Mouse (Mus musculus): ENCODE results near the gene Gm11733. TPM values are rescaled to one million over a fixed set of nuclear protein-coding genes. Genes with fewer than 3 reads are reported as not detected.

The Gm11733 gene
- total RNA-seq, 2 experiments from 2014 or later = not detected

DNA sequence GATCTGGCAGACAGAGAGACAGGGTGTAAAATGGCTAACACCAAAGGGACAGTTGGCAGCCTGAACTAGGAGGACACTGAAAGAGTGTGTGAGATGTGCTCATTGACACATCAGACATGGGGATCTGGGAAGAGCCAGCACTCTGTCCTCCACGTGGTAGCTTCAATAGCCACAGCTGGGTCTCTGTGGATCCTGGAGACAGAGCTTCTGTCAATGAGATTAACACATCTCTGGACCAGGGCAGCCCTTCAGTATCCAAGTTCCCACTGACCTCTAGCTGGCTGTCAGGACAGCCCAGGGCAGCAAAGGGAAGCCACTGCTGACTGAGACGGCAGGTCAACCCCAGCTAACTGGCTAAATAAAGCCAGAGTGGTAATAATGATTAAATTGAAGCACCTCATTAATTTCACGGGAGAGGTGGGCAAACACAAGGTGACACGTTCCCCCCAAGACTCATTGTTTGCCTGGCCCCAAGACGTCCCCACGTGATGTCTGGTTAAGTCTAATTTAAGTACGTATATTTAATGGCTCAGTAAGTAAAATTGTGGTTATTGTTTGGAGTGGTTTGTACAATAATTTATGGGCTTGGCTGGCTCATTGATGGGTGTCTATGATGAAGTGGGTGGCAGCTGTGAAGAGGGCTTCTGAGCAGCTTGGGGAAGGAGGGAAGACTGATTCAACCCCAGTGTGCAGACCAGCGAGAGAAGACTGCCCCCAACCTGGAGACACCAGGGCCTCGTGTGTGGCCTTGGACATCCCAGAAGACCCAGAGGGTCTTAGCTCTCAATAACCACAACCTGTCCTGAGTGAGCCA is 51.5 kb downstream of the Gm11733 start:
- no peak for DNase-seq

DNA sequence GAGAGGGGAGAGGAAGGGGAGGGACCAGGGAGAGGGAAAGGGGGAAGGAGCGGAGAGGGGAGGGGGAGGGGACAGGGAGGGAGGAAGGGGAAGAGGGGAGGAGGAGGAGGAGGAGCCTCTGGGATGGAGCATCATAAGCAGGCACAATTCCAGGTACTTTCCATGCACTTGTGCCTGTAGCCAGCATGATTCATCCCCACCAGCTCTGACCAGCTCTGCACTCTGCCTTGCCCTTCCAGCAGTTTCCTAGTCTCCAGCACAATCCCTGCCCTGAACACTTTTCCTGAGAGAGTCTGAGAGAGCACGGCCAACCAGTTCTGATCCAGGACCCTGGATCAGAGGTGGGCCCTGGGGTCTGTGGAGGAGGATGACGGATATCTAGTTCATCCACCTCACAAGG is 52.4 kb downstream of the Gm11733 start:
- DNase-seq = peak; percentile 42

Other genes starting within 250 kb of the Gm11733 start
- gene Tnrc6c, start 169.9 kb downstream of the Gm11733 start, total RNA-seq (2021) = 10 to 100 TPM; 20.5 to 25.8 TPM